Mouse (Mus musculus) liver, embryonic 15.5 days (tissue): ENCODE measurements around the gene Tmem132d. TPM values are rescaled to one million over a fixed set of nuclear protein-coding genes. Genes with fewer than 3 reads are reported as not detected.

Experiments
- ATAC-seq: fragments of 200-750 bp; cut with Nextera tagmentation; 2 replicates; pipeline ENCODE4 v1.8.0; 2017; ENCODE audit warnings: moderate number of reproducible peaks, mild to moderate bottlenecking, moderate library complexity; ENCODE audit not compliant: insufficient read depth
- H3K27ac ChIP-seq: fragments of 300-500 bp; sonication (generic); replicated peaks from 2 replicates; pipeline ENCODE4 v1.5.1; 2015; ENCODE audit warnings: mild to moderate bottlenecking, inconsistent platforms
- H3K27me3 ChIP-seq: fragments of 300-500 bp; sonication (generic); 2 replicates; pipeline ENCODE4 v1.6.1; 2015; ENCODE audit warnings: mild to moderate bottlenecking, inconsistent platforms
- H3K36me3 ChIP-seq: fragments of 300-500 bp; sonication (generic); replicated peaks from 2 replicates; pipeline ENCODE4 v1.6.1; 2015; ENCODE audit warnings: moderate library complexity, mild to moderate bottlenecking, inconsistent platforms
- H3K4me1 ChIP-seq: fragments of 300-500 bp; sonication (generic); replicated peaks from 2 replicates; pipeline ENCODE4 v1.6.1; 2015; ENCODE audit warnings: inconsistent platforms
- H3K4me2 ChIP-seq: fragments of 300-500 bp; sonication (generic); 2 replicates; pipeline ENCODE4 v1.6.1; 2015; ENCODE audit warnings: moderate library complexity, mild to moderate bottlenecking, inconsistent platforms
- H3K4me3 ChIP-seq: fragments of 300-500 bp; sonication (generic); replicated peaks from 2 replicates; pipeline ENCODE4 v1.5.1; 2015; ENCODE audit warnings: mild to moderate bottlenecking, inconsistent platforms
- H3K9ac ChIP-seq: fragments of 300-500 bp; sonication (generic); 2 replicates; pipeline ENCODE4 v1.6.1; 2015; ENCODE audit warnings: moderate library complexity, mild to moderate bottlenecking, inconsistent platforms
- H3K9me3 ChIP-seq: fragments of 300-500 bp; sonication (generic); replicated peaks from 2 replicates; pipeline ENCODE4 v1.6.1; 2016; ENCODE audit warnings: inconsistent platforms
- WGBS: fragments of 180-500 bp; shearing (Covaris S2); methylation state at CpG from one replicate; pipeline ENCODE4 v1.1.7; 2015; ENCODE audit warnings: mixed read lengths; ENCODE audit not compliant: insufficient replicate concordance; 5-methylcytosine and 5-hydroxymethylcytosine counted together
- polyA plus RNA-seq: library from polyadenylated mRNA; unstranded; fragments of >200 nt; fragmentation: Nextera tagmentation; extraction: Ambion mirVana; gene quantifications from 2 replicates; pipeline ENCODE4 v1.2.1, GENCODE M21; 2015

Gene Tmem132d
- polyA plus RNA-seq, 1 experiment from 2014 or later = not detected

GRCm38 (mm10) chr5:127874461-127874860 lies 558.4 kb downstream of the Tmem132d start:
- 63% methylated on average over 6 of the region's 6 CpGs for WGBS
- Histone ChIP-seq H3K4me1 (no peaks in the 10 kb centered on the region), H3K4me3 (no peak overlapping the region), H3K27ac (no peak overlapping the region), H3K9ac (no peak overlapping the region), H3K36me3 (no peaks in the 10 kb centered on the region), H3K9me3 (0 out of 2 replicates have a peak, but pooled peaks cover 6% of the 10 kb centered on the region), H3K4me2 (no peak overlapping the region), H3K27me3 (no peaks in the 10 kb centered on the region)
- no peak for ATAC-seq

DNA sequence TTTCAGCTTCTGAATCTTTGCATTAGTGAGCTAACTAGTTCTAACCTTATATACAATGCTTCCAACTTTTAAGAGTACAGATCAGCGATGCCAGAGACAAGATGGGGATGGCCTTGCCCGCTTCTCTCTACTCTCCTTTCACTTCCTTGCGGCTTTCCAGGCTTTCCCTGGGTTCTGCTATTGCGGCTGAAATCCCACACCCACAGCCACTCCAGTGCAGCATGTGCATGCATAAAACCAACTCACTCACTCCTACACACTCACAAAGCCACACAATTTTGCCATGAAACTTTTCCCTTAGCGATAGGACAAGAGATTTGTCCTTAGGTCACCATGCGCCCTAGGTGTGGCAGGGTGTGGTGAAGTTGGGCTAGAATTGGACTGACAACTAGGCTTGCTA lies 567.7 kb downstream of the Tmem132d start:
- Histone ChIP-seq H3K4me1 (no peaks in the 10 kb centered on the region), H3K27me3 (no peaks in the 10 kb centered on the region), H3K36me3 (no peaks in the 10 kb centered on the region), H3K27ac (no peak overlapping the region), H3K9me3 (no peaks in the 10 kb centered on the region), H3K9ac (no peak overlapping the region), H3K4me2 (no peak overlapping the region), H3K4me3 (no peak overlapping the region)
- 68% methylated on average over 6 of the region's 6 CpGs for WGBS
- no peak for ATAC-seq

DNA sequence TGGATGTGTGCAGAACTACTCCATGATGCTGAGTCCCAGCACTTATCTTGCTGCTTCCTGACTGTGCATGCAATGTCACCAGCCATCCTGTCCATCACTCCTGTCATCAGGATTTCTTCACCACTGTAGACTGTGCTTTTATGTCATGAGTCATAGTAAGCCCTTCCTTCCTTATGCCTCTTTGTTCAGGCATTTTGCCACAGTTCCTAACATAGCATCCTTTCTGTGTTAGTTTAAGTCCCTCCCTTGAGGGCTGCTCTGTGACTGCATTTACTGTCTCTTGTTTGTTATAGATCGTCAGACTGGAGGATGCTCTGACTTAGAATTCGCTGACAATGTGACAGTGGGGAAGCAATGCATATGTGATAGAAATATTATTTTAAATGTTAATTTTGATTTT lies 573.2 kb downstream of the Tmem132d start:
- Histone ChIP-seq H3K36me3 (no peaks in the 10 kb centered on the region), H3K4me1 (no peaks in the 10 kb centered on the region), H3K9me3 (no peaks in the 10 kb centered on the region), H3K27me3 (no peaks in the 10 kb centered on the region), H3K4me3 (no peak overlapping the region), H3K9ac (no peak overlapping the region), H3K27ac (no peak overlapping the region), H3K4me2 (no peak overlapping the region)
- 62% methylated on average over 2 of the region's 2 CpGs for WGBS
- ATAC-seq = no peak

DNA sequence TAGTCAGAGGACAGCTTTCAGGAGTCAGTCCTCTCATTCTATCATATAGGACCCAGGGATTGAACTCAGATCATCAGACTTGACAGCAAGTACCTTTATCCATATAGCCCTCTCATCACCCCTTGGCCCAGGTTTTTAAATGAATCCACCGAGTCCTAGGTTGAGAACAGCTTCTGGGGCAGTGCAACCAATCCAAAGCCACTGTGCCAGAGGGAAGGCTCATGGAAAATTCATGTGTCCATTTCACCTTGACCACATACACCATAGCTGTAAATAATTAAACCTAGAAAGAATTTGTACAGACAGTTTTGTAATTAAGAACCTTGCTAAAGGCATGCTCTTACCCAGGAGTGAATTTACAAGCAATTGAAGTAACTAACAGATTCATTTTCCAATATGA lies 580.6 kb downstream of the Tmem132d start:
- 50% methylated on average over 1 of the region's 1 CpGs for WGBS
- Histone ChIP-seq H3K4me3 (no peak overlapping the region), H3K9ac (no peak overlapping the region), H3K4me1 (no peaks in the 10 kb centered on the region), H3K4me2 (no peak overlapping the region), H3K27me3 (no peaks in the 10 kb centered on the region), H3K9me3 (no peaks in the 10 kb centered on the region), H3K27ac (no peak overlapping the region), H3K36me3 (no peaks in the 10 kb centered on the region)
- ATAC-seq = no peak

- no peak overlapping the region for H3K27ac ChIP-seq
- no peak overlapping the region for H3K9ac ChIP-seq
- 73% methylated on average over 2 of the region's 2 CpGs for WGBS
- ATAC-seq = no peak
- no peaks in the 10 kb centered on the region for H3K9me3 ChIP-seq
- H3K4me2 ChIP-seq = no peak overlapping the region
- H3K4me1 ChIP-seq = no peaks in the 10 kb centered on the region
- no peaks in the 10 kb centered on the region for H3K27me3 ChIP-seq
- H3K36me3 ChIP-seq = no peaks in the 10 kb centered on the region
- no peak overlapping the region for H3K4me3 ChIP-seq
These were observed 601.1 kb downstream of the Tmem132d start for GRCm38 (mm10) chr5:127831791-127832190.

GRCm38 (mm10) chr5:127830831-127831230 lies 602.0 kb downstream of the Tmem132d start:
- 29% methylated on average over 1 of the region's 1 CpGs for WGBS
- Histone ChIP-seq H3K4me3 (no peak overlapping the region), H3K27me3 (no peaks in the 10 kb centered on the region), H3K27ac (no peak overlapping the region), H3K4me2 (no peak overlapping the region), H3K4me1 (no peaks in the 10 kb centered on the region), H3K9ac (no peak overlapping the region), H3K36me3 (no peaks in the 10 kb centered on the region), H3K9me3 (no peaks in the 10 kb centered on the region)
- no peak for ATAC-seq

- Histone ChIP-seq H3K27me3 (no peaks in the 10 kb centered on the region), H3K9ac (no peak overlapping the region), H3K4me1 (no peaks in the 10 kb centered on the region), H3K36me3 (no peaks in the 10 kb centered on the region), H3K27ac (no peak overlapping the region), H3K4me3 (no peak overlapping the region), H3K4me2 (no peak overlapping the region), H3K9me3 (no peaks in the 10 kb centered on the region)
- WGBS = 63% methylated on average over 6 of the region's 6 CpGs
- ATAC-seq = no peak
These were observed 604.1 kb downstream of the Tmem132d start for GRCm38 (mm10) chr5:127828756-127829155.

DNA sequence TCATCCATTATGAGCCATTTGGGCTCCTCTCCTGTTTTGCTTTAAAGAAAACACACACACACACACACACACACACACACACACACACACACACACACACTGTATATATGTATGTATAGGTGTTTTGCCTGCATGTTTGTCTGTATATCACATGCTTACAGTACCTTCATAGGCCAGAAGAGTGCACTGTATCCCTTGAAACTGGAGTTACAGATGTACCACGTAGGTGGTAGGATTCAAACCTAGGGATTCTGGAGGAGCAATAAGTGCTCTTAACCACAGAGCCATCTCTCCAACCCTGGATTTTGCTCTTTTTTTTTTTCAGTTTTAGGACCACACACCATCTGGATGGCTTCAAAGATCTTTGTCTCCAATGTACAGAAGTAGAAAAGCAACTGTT lies 610.9 kb downstream of the Tmem132d start:
- Histone ChIP-seq H3K4me3 (no peak overlapping the region), H3K4me1 (no peaks in the 10 kb centered on the region), H3K9ac (no peak overlapping the region), H3K27me3 (no peaks in the 10 kb centered on the region), H3K4me2 (no peak overlapping the region), H3K27ac (no peak overlapping the region), H3K9me3 (no peaks in the 10 kb centered on the region; the same call in 1 of the 2 replicates), H3K36me3 (no peaks in the 10 kb centered on the region)
- WGBS = 20% methylated on average over 1 of the region's 1 CpGs
- no peak for ATAC-seq

DNA sequence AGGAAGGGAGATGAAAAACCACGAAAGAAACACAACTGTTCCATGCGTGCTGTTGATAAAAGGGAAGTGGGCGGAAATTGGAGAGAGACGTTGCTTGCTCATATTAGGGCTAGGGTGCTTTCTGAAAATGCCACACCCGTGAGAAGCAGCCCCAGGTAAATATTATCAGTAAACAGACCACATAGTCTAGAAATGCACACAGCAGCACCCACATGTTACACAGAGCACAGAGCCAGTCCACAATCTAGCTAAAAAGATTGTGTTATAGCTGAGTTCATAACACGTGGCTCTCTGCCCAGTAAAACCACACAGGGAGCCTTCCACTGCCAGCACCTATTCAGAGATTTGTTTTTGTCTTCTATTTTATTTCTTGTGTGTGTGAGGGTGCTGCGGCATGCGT lies 617.6 kb downstream of the Tmem132d start:
- Histone ChIP-seq H3K4me1 (no peaks in the 10 kb centered on the region), H3K4me2 (no peak overlapping the region), H3K9me3 (0 out of 2 replicates have a peak, but pooled peaks cover 2% of the 10 kb centered on the region), H3K27ac (no peak overlapping the region), H3K27me3 (no peaks in the 10 kb centered on the region), H3K9ac (no peak overlapping the region), H3K4me3 (no peak overlapping the region), H3K36me3 (no peaks in the 10 kb centered on the region)
- ATAC-seq = no peak
- 51% methylated on average over 8 of the region's 8 CpGs for WGBS

DNA sequence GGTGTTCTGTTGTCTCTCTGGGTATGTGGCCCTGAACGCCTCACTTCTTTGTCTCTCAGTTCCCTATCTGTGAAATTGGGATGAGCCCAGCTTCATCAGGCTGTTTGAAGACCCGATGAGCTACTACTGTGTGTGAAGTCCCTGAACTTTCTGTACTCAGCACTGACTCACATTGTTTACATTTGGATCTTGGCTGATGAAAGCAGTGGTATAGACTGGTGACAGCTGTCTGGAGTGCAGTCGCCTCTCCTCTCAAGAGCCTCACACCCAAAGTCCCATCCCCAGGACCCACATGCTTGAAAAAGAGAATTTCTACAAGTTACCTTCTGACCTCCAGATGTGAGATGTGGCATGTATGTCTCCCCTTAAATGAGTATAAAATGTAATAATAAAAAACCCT lies 625.5 kb downstream of the Tmem132d start:
- Histone ChIP-seq H3K27me3 (no peaks in the 10 kb centered on the region), H3K9ac (no peak overlapping the region), H3K27ac (no peak overlapping the region), H3K4me2 (no peak overlapping the region), H3K36me3 (no peaks in the 10 kb centered on the region), H3K4me3 (no peak overlapping the region), H3K4me1 (no peaks in the 10 kb centered on the region), H3K9me3 (no peaks in the 10 kb centered on the region)
- 55% methylated on average over 3 of the region's 3 CpGs for WGBS
- ATAC-seq = no peak

- Histone ChIP-seq H3K4me3 (no peak overlapping the region), H3K4me1 (no peaks in the 10 kb centered on the region), H3K27ac (no peak overlapping the region), H3K9me3 (no peaks in the 10 kb centered on the region), H3K4me2 (no peak overlapping the region), H3K27me3 (no peaks in the 10 kb centered on the region), H3K9ac (no peak overlapping the region), H3K36me3 (no peaks in the 10 kb centered on the region)
- 63% methylated on average over 12 of the region's 12 CpGs for WGBS
- ATAC-seq = no peak
These were observed 626.0 kb downstream of the Tmem132d start for GRCm38 (mm10) chr5:127806850-127807249.

DNA sequence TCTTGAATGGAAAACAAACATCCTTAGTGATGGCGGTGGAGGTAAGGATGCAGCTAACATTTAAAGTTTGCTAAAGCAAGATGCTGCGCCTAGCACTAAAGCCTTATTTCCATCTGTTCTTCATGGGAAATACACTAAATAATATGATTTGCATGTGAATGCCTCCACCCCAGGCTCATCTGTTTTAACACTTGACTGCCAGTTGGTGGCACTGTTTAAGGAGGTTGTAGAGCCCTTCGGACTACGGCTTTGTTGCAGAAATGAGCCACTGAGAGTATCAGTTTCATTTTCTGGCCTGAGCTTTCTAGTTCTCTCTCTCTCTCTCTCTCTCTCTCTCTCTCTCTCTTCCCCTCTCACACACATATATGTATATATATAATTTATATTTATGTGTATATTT lies 632.0 kb downstream of the Tmem132d start:
- Histone ChIP-seq H3K9ac (no peak overlapping the region), H3K9me3 (no peaks in the 10 kb centered on the region), H3K4me3 (no peak overlapping the region), H3K36me3 (no peaks in the 10 kb centered on the region), H3K4me2 (no peak overlapping the region), H3K27me3 (no peaks in the 10 kb centered on the region), H3K27ac (no peak overlapping the region), H3K4me1 (no peaks in the 10 kb centered on the region)
- ATAC-seq = no peak
- 59% methylated on average over 4 of the region's 4 CpGs for whole genome bisulfite sequencing
